Mouse (Mus musculus): ENCODE measurements at regions not wholly inside any gene's neighbourhood (a gene's known extent, or its start where the extent isn't known, plus 50 kb on each side); places are given as distances from the start of the nearest gene placed in this dataset.

DNA sequence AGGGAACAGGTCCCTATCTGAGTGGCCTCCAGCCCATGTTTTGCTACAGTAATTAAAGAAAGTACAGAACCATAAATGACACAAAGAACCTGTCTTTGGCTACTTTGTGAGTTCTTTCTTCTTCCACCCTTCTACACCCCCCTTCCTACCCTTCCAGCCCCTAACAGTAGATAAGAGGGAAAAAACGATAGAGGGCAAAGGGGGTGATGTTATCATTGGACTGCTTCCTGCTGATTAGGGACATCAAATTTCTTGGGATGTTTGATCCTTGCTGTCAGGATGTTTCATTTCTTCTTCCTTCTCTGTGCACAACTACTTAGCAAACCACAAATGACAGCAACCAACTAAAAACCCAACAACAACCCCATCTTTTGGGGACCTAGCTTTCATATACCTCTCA lies 232.5 kb upstream of the Rpl38 start:
- DNase-seq = no peak

GRCm38 (mm10) chr11:114433561-114433960 lies 234.8 kb upstream of the Rpl38 start:
- no peak for DNase-seq

- no peak for DNase-seq
Measured at GRCm38 (mm10) chr11:114425447-114425846, 242.9 kb upstream of the Rpl38 start.

DNA sequence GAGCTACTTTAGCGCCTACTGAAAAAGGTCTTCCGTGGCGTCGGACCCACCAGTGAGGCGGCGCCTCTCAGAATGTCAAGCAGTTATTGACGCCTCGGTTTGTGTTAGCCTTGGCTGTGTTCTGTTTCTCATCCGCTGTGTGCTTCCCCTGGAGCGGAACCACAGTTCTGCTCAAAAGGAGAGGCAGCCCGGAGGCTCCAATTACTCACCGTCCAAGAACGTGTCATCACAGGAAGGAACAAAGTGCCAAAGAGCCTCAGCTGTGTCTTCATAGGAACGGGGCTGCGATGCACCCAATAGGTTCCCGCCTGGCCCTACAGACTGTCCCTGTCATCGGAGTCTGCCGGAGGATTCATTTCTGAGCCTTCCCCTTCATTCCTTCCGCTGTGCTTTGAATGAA lies 245.0 kb upstream of the Rpl38 start:
- no peak for DNase-seq

DNA sequence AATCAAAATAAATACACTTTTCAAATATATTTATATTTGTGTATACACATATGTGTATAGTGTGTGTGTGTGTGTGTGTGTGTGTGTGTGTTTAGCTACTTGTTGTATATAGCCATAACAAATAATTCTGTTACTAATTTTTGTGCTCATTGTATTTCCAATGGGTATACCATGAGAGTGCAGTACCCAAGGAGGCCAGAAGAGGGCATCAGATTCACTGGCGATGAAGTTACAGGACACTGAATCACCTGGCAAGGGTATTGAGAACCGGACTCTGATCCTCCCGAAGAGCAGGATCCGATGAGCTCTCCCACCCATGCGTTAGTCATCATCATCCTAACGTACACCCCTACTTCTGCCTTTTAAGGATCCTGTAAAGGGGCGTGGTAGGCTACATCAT lies 249.3 kb upstream of the Rpl38 start:
- DNase-seq = no peak

DNA sequence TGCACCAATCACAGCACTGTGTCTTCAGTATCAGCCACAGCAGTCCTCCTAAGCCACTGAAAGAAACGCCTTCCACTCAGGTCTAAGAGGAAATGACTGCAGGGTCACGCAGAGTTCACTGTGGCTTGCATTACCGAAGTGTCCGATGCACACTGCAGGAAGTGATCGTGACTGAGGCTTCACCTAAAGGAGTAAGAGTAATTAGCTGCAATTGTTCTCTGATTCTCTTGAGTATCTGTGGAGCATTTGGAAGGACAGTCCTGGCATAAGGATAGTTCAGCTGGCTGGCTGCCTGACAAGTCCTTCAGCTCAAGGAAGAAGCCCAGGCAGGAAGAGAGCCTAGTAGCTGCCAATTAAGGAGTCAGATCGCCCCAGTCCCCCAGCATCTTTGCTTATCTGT lies 252.2 kb upstream of the Rpl38 start:
- no peak for DNase-seq

- DNase-seq = no peak
Measured at GRCm38 (mm10) chr11:114404401-114404800, 263.9 kb upstream of the Rpl38 start.

GRCm38 (mm10) chr11:114402556-114403320 lies 265.6 kb upstream of the Rpl38 start:
- no peak for DNase-seq

DNA sequence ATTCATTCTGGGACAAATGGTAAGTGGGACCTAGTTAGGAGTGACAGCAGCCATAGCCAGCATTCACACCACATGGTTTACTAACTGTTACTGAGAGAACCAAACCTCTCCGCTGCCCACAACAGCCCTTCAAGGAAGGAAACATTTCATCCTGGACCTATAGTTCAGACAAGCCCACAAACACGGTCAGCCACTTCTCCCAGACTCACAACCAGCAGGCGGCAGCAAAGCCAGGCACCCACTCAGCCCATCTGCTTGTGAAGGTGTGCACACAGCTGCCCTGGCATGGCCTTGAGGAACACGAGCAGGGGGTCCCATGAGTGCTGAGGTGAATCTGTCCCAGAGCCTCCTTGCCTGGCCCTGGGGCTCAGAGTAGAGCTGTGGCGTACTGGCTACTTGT lies 267.6 kb upstream of the Rpl38 start:
- DNase-seq = no peak

DNA sequence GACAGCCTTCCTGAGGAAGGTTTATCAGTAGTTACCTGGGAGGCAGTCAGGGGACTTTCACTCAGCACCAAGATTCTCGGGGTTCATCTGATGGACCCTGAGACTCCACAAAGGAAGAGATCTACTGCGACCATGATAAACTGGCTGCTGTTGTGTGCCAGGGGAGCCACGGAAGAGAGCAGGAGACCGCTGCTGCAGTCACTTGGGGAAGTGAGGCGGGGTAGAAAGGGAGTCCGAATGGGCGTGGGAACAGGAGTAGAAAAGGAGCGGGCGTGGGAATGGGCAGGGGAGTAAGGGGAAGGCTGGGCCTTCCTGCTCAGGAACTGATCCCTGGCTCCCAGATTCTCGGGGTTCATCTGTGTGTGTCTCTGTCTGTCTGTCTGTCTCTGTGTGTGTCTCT lies 276.2 kb upstream of the Rpl38 start:
- DNase-seq = no peak

GRCm38 (mm10) chr11:114391553-114391952 lies 276.8 kb upstream of the Rpl38 start:
- DNase-seq = no peak

- no peak for DNase-seq
Measured at GRCm38 (mm10) chr11:114387091-114387490, 281.2 kb upstream of the Rpl38 start.

DNA sequence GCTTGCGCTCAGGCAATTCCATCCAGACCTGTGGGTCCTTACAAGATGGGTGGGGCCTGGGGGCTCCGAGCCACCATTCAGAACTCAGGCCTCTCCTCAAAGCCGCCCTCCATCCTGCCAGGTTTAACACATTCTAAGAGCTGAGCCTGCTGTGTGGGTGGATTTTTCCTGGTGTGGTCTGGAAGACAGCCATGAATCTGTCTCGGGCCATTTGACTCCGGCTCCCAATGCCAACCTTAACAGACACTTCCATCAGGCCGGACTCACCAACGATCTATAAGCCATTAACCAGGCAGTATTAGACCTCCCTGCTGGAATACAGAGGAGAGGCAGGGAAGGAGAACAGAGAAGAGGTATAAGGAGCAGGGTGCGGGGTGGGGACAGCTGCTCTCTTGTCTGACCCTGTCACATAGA lies 288.9 kb upstream of the Rpl38 start:
- no peak for DNase-seq

DNA sequence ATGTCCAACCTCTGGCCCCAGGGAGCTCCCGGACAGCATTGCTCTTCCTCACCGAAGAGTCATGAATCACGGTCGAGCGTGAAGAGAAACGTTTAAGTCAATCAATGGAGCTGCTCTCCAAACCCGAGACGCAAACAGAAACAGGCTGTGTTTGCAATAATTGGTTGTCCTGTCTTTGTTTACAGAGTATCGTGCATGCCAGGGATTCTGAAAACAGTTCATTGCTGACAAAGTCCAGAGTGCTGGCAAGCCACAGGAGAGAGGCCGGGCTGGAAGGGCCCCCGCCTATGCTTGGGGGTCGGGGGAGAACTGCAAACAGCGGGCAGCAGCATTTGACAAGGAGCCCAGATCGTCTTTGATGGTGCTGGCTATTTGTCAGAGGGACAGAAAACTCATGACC lies 292.4 kb upstream of the Rpl38 start:
- no peak for DNase-seq

- DNase-seq = no peak
Measured at GRCm38 (mm10) chr11:114370708-114371107, 297.6 kb upstream of the Rpl38 start.

DNA sequence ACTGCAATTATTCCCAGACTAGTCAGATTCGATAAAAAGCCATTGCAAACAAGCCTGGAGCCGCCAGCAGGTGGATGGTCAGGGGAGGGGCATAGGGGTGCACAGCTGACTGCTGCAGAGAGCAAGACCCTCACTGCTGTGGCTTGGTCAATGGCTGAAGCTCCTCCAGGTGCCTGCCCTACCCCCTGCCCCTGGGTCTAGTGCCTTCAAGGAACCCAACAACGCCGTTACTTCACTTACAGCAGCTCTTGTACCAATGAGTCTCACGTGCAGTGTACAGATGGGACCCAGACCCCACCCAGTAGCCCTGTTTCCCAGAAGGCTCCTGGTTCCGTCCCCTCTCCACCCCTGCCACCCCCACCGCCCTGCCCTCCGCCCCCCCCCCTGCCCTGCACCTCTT lies 300.5 kb upstream of the Rpl38 start:
- DNase-seq = no peak

DNA sequence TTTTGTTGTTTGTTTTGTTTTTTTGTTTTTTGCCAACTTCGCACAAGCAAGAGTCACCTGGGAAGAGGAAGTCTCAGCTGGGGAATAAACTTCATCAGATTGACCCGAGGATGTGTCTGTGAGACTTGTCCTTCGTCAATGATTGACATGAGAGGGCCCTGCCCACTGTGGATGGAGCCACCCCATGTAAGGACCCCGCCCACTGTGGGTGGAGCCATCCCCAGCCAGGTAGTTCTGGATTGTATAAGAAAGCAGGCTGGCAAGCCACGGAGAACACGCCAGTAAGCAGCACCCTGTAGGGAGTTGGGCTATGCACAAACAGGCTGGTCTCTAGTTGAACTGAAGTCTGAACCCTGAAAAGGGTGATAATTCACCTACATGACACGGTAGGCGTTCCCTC lies 294.1 kb upstream of the Sdk2 start:
- DNase-seq = no peak

DNA sequence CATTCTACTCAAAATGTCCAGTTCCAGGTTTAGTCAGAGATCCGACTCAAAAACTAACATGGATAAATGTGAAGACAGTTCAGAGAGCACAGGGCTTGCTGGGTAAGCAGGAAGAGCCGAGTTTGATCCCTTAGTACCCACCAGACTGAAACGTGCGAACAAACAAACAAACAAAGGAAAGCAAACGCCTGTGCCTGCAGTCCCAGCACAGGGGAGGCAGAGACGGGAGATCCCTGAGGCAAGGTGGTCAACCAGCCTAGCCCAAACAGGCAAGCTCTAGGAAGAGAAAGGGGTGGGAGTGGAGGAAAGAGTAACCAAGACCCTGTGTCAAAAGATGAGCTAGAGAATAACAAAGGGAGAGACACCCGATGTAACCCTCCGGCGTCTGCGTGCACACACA lies 293.5 kb upstream of the Sdk2 start:
- no peak for DNase-seq

GRCm38 (mm10) chr11:114352146-114352795 lies 285.4 kb upstream of the Sdk2 start:
- DNase-seq = no peak

DNA sequence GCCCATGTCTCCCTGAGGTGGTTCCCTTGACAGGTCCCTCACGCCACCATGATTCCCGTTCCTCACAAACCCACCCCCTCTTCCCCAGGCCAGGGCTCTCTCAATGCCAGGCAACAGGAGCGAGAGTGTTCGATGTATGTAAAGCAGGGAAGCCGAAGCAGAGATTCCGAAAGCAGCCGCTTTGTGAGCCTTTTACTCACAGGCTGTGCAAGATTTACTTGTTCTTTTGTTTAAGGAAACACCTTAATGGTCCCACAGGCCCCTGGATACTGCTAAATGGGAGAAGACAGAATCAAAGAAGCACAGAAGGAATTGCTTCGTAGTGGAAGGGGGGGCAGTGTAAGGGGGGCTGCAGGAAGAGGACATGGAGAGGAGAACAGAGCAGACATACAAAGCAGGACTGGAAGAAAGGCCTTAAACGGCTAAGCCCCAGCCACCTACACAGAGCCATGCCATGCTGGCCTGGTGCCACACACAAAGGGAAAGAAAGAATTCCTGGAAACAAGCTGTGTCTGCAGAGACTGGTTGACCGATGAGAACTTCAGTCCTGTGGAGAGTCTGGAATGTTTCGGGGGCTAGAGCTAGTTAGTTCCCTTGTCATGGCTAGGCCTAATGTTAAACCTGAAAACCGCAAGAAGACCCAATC lies 270.1 kb upstream of the Sdk2 start:
- DNase-seq = no peak

- no peak for DNase-seq
Measured at GRCm38 (mm10) chr11:114335950-114336838, 269.3 kb upstream of the Sdk2 start.

DNA sequence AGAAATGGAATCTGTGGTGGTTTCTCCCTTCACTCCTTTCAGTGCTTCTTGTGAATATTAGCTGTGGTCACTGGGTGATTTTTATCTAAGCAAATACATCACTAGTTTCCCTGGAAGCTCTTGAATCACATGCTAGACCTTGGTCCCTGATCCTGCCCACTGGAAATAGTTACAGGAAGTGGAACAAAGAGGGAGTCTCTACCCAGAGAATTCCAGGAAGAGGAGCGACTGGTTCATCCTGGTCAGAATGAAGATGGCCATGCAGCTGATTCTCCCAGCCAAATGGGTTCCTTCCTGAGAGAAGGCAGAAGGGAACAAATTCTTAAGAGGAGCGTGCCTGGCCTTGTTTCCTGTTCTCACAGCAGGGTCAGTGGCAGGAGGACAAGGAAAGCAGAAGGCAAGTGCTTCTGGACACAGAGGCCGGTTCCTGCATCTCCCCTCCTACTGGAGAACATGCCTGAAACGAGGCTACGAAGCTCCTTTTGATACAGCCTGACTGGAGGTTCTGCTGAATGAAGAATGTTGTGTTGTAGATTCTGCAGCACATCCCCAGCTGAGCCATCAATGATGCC lies 264.8 kb upstream of the Sdk2 start:
- DNase-seq = no peak
